Mouse (Mus musculus): ENCODE results near the gene Zscan4d. TPM values are rescaled to one million over a fixed set of nuclear protein-coding genes. Genes with fewer than 3 reads are reported as not detected.
"Not testable (repeated sequence)": the region's sequence is repeated elsewhere in the genome, so short reads cannot be mapped to it uniquely, and the experiment has no call there.

Zscan4d gene
- total RNA-seq (2021): not detected
- long read RNA-seq, experiment 1: 0 reads
- long read RNA-seq, experiment 2: 0 reads

GRCm38 (mm10) chr7:11166059-11166458 is at the start of gene Zscan4d:
TSS of gene Zscan4d (minus strand) at chr7:11166159.
- not testable (repeated sequence) for DNase-seq

GRCm38 (mm10) chr7:11158036-11158435 is 7.9 kb downstream of the Zscan4d start:
- not testable (repeated sequence) for DNase-seq

Other genes starting within 250 kb of the Zscan4d start
- not detected for gene Zscan4c, start 160.4 kb downstream of the Zscan4d start, total RNA-seq (2021)
- gene Zscan4-ps1, start 96.5 kb downstream of the Zscan4d start, total RNA-seq (2021): not detected
- gene Zscan4e, start 144.5 kb upstream of the Zscan4d start, total RNA-seq (2021): not detected
- gene Zscan4f, start 231.8 kb upstream of the Zscan4d start, total RNA-seq (2021): not detected

All from heart, adult 18-20 months (tissue).